Mouse (Mus musculus): ENCODE results near the gene Nup133. TPM values are rescaled to one million over a fixed set of nuclear protein-coding genes. Genes with fewer than 3 reads are reported as not detected.
A peak's percentile ranks its signal among the peaks of the same experiment; 100 is the strongest.

Nup133 gene
- polyA plus RNA-seq, 1 experiment from 2014 or later: 52.3 TPM

DNA sequence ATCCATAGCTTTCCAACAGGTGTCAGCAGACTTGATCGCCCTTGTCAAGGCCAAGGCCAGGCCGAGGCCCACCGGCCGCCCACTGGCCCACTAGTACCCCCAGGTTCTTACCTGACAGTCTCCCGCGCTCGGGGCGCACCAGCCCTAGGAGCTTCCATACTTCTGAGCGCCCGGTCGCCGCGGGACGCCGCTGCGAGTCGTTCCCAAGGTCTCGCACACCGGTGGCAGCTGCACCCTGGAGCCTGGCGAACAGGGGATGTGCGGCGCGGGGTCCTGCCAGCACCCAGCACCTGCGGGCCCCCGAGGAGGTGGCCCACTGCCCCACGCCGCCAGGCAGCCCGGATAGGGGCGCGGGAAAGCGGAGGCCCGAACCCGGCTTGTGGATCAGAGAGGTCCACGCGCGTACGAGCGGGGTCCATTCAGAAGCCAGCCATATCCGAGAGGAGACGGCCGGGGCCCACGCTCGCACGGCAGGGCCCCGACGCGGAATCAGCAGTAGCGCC lies 33.3 kb upstream of the Nup133 start:
- H3K4me3 ChIP-seq (ENCODE audit: low read depth, low read length): peak overlapping the region; percentile 78
- no peaks in the 10 kb centered on the region for H3K9me3 ChIP-seq (ENCODE audit: control insufficient read depth, low read length)
- peak overlapping the region; percentile 75 for H3K9ac ChIP-seq (ENCODE audit: low read length)
- no peaks in the 10 kb centered on the region for H3K27me3 ChIP-seq (ENCODE audit: control insufficient read depth, insufficient read depth, low read length)
- H3K27ac ChIP-seq (ENCODE audit: low read depth, low read length): peak overlapping the region; percentile 74
- ATAC-seq (ENCODE audit: insufficient read depth, low FRiP score, low TSS enrichment) (peak; percentile 45; the same call in 1 of the 2 replicates), DNase-seq (ENCODE audit: low spot score) (no peak)
- H3K4me2 ChIP-seq (ENCODE audit: low read depth): peak overlapping the region; percentile 93
- H3K36me3 ChIP-seq (ENCODE audit: control insufficient read depth, insufficient read depth, low read length): no peaks in the 10 kb centered on the region
- peaks cover 3% of the 10 kb centered on the region; the same call in 1 of the 2 replicates for H3K4me1 ChIP-seq (ENCODE audit: control insufficient read depth, insufficient read depth, low read length)
- WGBS: under 1% methylated on average over 45 of the region's 48 CpGs

DNA sequence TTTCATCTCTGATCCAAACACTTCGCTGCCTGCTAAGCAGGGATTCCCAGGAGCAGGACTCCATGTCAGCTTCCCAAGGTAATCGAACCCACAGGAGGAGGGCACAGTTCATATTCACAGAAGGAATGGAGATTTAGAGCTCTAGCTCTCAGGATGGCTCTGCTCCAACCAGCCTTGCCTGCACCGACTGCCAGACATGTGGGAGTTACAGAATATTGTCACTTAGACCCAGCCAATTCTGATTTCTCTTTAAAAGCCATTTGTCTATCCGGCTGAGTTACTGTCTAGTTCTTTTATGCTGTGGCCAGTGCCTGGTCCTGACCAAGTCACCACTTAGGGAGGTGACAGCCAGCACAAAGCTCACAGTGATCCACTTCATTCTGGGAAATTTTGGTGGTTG lies 32.6 kb upstream of the Nup133 start:
- no peaks in the 10 kb centered on the region for H3K9me3 ChIP-seq (ENCODE audit: control insufficient read depth, low read length)
- H3K36me3 ChIP-seq (ENCODE audit: control insufficient read depth, insufficient read depth, low read length): no peaks in the 10 kb centered on the region
- H3K27me3 ChIP-seq (ENCODE audit: control insufficient read depth, insufficient read depth, low read length): no peaks in the 10 kb centered on the region
- H3K9ac ChIP-seq (ENCODE audit: low read length): peak overlapping the region; percentile 6; the same call in 1 of the 2 replicates
- peaks cover 3% of the 10 kb centered on the region; the same call in 1 of the 2 replicates for H3K4me1 ChIP-seq (ENCODE audit: control insufficient read depth, insufficient read depth, low read length)
- 51% methylated on average over 4 of the region's 4 CpGs for WGBS
- peak overlapping the region; percentile 78 for H3K4me3 ChIP-seq (ENCODE audit: low read depth, low read length)
- 0 out of 2 replicates have a peak overlapping the region, but pooled peaks have one; percentile 9 for H3K4me2 ChIP-seq (ENCODE audit: low read depth)
- ATAC-seq (ENCODE audit: insufficient read depth, low FRiP score, low TSS enrichment) (no peak), DNase-seq (ENCODE audit: low spot score) (no peak)
- H3K27ac ChIP-seq (ENCODE audit: low read depth, low read length): no peak overlapping the region

DNA sequence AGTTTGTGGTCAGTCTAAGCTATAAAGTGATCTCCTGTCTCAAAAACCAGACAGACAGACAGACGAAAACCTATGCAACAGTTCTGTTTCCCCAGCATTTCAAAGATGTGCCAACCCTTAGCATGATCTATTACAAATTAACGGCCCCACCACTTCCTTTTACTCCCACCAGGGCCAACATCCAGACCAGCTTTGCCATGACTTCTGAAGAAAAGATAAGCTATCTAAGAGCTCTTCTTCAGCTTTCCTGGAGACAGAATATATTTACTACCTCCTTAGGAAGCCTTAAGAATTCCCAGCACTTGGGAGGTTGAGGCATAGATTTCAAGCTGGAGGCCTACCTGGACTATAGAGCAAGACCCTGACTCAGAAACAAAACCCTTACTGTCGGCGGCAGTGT lies 31.2 kb upstream of the Nup133 start:
- Histone ChIP-seq H3K9me3 (ENCODE audit: control insufficient read depth, low read length) (no peaks in the 10 kb centered on the region), H3K27ac (ENCODE audit: low read depth, low read length) (no peak overlapping the region), H3K4me1 (ENCODE audit: control insufficient read depth, insufficient read depth, low read length) (peaks cover 3% of the 10 kb centered on the region; the same call in 1 of the 2 replicates), H3K4me3 (ENCODE audit: low read depth, low read length) (no peak overlapping the region), H3K36me3 (ENCODE audit: control insufficient read depth, insufficient read depth, low read length) (no peaks in the 10 kb centered on the region), H3K4me2 (ENCODE audit: low read depth) (no peak overlapping the region), H3K27me3 (ENCODE audit: control insufficient read depth, insufficient read depth, low read length) (no peaks in the 10 kb centered on the region), H3K9ac (ENCODE audit: low read length) (no peak overlapping the region)
- WGBS: 83% methylated on average over 4 of the region's 4 CpGs
- ATAC-seq (ENCODE audit: insufficient read depth, low FRiP score, low TSS enrichment): no peak
- DNase-seq (ENCODE audit: low spot score): no peak

DNA sequence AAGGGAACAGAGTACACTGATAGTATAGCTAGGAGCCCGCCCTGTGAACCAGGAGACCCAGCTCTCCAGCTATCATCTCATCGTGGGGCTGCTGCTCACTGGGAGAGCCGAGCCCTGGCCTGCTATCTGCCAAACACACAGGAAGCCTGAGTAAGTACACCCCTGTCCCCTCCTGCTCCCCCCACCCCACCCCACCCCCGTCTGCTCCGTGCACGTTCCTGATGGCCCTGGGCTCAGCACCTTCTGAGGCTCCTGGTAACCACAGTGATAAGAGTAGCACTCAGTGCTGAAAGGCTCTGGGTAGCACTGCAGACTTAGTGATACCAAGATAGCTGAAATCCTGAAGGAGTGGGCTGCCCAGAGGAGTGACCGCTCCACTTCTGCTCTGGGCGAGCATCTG lies 29.9 kb upstream of the Nup133 start:
- Histone ChIP-seq H3K9ac (ENCODE audit: low read length) (no peak overlapping the region), H3K4me1 (ENCODE audit: control insufficient read depth, insufficient read depth, low read length) (peaks cover 3% of the 10 kb centered on the region; the same call in 1 of the 2 replicates), H3K4me3 (ENCODE audit: low read depth, low read length) (no peak overlapping the region), H3K27ac (ENCODE audit: low read depth, low read length) (no peak overlapping the region), H3K4me2 (ENCODE audit: low read depth) (no peak overlapping the region), H3K36me3 (ENCODE audit: control insufficient read depth, insufficient read depth, low read length) (no peaks in the 10 kb centered on the region), H3K27me3 (ENCODE audit: control insufficient read depth, insufficient read depth, low read length) (no peaks in the 10 kb centered on the region), H3K9me3 (ENCODE audit: control insufficient read depth, low read length) (no peaks in the 10 kb centered on the region)
- DNase-seq (ENCODE audit: low spot score): no peak
- 73% methylated on average over 8 of the region's 8 CpGs for WGBS
- no peak for ATAC-seq (ENCODE audit: insufficient read depth, low FRiP score, low TSS enrichment)

DNA sequence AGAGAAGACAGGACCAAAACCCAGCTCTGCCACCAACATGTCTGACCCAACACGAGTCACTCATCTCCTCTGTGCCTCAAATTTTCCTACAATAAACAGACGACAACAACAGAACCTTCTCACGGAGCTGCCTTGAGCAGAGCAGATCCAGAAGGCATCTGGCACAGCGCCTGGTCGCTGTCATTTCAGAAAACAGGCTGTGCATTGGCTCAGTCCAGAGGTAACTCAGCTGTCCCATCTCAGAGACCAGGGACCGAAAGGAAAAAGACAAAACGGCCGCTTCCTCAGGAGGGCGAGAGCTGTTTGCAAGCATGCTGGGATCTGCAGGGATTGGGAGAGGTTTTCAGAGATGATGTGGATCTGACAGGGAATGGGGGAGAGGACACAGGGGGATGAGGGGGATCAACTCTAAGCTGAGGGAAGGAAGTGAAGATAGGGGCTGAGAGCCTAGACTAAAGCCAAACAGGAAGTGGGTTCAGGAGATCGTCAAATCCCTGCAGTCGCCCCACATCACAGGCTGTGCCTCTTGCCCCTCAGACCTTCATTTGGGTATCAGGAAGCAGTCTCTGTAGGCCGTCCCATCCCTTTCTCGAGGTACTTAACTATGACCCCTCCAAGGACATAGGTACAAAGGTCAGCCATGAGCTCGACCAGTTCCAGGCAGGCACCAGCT lies 29.2 kb upstream of the Nup133 start:
- ATAC-seq (ENCODE audit: insufficient read depth, low FRiP score, low TSS enrichment) (no peak), DNase-seq (ENCODE audit: low spot score) (no peak)
- Histone ChIP-seq H3K27ac (ENCODE audit: low read depth, low read length) (no peak overlapping the region), H3K4me1 (ENCODE audit: control insufficient read depth, insufficient read depth, low read length) (peaks cover 3% of the 10 kb centered on the region; the same call in 1 of the 2 replicates), H3K36me3 (ENCODE audit: control insufficient read depth, insufficient read depth, low read length) (no peaks in the 10 kb centered on the region), H3K27me3 (ENCODE audit: control insufficient read depth, insufficient read depth, low read length) (no peaks in the 10 kb centered on the region), H3K4me2 (ENCODE audit: low read depth) (no peak overlapping the region), H3K4me3 (ENCODE audit: low read depth, low read length) (no peak overlapping the region), H3K9me3 (ENCODE audit: control insufficient read depth, low read length) (no peaks in the 10 kb centered on the region), H3K9ac (ENCODE audit: low read length) (no peak overlapping the region)
- 76% methylated on average over 14 of the region's 14 CpGs for WGBS

DNA sequence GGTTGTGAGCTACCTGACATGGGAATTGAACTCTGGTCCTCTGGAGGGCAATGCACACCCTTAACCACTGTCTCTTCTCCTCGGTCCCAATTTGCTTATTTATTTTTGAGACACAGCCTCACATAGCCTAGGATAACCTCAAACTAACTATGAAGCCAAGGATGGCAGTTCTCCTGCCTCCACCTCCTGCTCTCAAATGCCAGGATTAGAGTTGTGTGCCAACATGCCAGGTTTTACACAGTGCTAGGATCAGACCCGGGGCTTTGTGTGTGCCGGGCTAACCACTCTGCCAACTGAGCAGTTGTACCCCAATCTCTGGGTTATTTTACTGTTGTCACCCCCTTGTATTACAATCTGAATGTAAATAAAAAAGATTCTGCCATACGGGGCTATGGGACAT lies 28.4 kb upstream of the Nup133 start:
- ATAC-seq (ENCODE audit: insufficient read depth, low FRiP score, low TSS enrichment) (no peak), DNase-seq (ENCODE audit: low spot score) (no peak)
- Histone ChIP-seq H3K9me3 (ENCODE audit: control insufficient read depth, low read length) (no peaks in the 10 kb centered on the region), H3K4me1 (ENCODE audit: control insufficient read depth, insufficient read depth, low read length) (peaks cover 3% of the 10 kb centered on the region; the same call in 1 of the 2 replicates), H3K9ac (ENCODE audit: low read length) (no peak overlapping the region), H3K36me3 (ENCODE audit: control insufficient read depth, insufficient read depth, low read length) (no peaks in the 10 kb centered on the region), H3K4me2 (ENCODE audit: low read depth) (no peak overlapping the region), H3K4me3 (ENCODE audit: low read depth, low read length) (no peak overlapping the region), H3K27me3 (ENCODE audit: control insufficient read depth, insufficient read depth, low read length) (no peaks in the 10 kb centered on the region), H3K27ac (ENCODE audit: low read depth, low read length) (no peak overlapping the region)
- WGBS: 90% methylated on average over 4 of the region's 4 CpGs

DNA sequence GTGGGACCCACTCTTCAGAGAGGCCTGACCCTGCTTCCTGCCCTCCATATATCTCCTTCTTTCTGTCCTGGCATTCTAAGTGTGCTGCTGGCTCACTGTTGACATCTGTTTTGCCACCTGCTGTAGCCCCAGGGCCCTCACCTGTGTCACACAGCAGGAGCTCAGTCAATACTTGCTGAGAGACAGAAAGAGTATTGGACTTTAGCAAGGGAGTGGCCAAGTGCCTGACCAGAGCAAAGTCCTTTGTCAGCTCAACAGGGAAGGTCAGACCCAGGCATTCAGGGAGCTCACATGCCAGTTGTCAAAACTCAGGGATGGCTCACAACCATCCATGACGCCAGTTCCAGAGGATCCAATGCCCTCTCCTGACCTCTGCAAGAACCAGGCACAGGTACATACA lies 24.4 kb upstream of the Nup133 start:
- Histone ChIP-seq H3K27me3 (ENCODE audit: control insufficient read depth, insufficient read depth, low read length) (no peaks in the 10 kb centered on the region), H3K4me1 (ENCODE audit: control insufficient read depth, insufficient read depth, low read length) (no peaks in the 10 kb centered on the region), H3K4me2 (ENCODE audit: low read depth) (no peak overlapping the region), H3K9ac (ENCODE audit: low read length) (no peak overlapping the region), H3K36me3 (ENCODE audit: control insufficient read depth, insufficient read depth, low read length) (no peaks in the 10 kb centered on the region), H3K9me3 (ENCODE audit: control insufficient read depth, low read length) (no peaks in the 10 kb centered on the region), H3K4me3 (ENCODE audit: low read depth, low read length) (no peak overlapping the region), H3K27ac (ENCODE audit: low read depth, low read length) (no peak overlapping the region)
- WGBS: 100% methylated on average over 1 of the region's 1 CpGs
- ATAC-seq (ENCODE audit: insufficient read depth, low FRiP score, low TSS enrichment) (no peak), DNase-seq (ENCODE audit: low spot score) (no peak)

DNA sequence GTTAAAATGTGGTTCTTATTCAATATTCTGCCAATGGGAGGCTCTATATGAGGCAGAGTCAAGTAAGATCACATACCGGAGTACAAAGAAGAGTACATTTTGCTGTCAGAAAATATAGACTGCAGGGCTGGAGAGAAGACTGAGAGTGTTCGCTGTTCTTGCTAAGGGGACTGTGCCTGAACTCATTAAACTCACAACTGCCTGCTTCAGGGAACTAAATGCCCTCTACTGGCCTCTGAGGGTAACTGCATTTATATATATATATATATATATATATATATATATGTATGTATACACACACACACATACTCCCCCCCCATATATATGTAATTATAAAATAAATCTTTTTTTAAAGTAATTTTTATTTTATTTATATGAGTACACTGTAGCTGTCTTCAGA lies 17.8 kb upstream of the Nup133 start:
- 75% methylated on average over 2 of the region's 2 CpGs for WGBS
- DNase-seq (ENCODE audit: low spot score) (no peak), ATAC-seq (ENCODE audit: insufficient read depth, low FRiP score, low TSS enrichment) (no peak)
- H3K9ac ChIP-seq (ENCODE audit: low read length): no peak overlapping the region
- H3K36me3 ChIP-seq (ENCODE audit: control insufficient read depth, insufficient read depth, low read length): no peaks in the 10 kb centered on the region; the same call in 1 of the 2 replicates
- no peaks in the 10 kb centered on the region for H3K27me3 ChIP-seq (ENCODE audit: control insufficient read depth, insufficient read depth, low read length)
- H3K9me3 ChIP-seq (ENCODE audit: control insufficient read depth, low read length): no peaks in the 10 kb centered on the region
- H3K27ac ChIP-seq (ENCODE audit: low read depth, low read length): no peak overlapping the region
- no peak overlapping the region for H3K4me2 ChIP-seq (ENCODE audit: low read depth)
- H3K4me1 ChIP-seq (ENCODE audit: control insufficient read depth, insufficient read depth, low read length): no peaks in the 10 kb centered on the region
- H3K4me3 ChIP-seq (ENCODE audit: low read depth, low read length): no peak overlapping the region

DNA sequence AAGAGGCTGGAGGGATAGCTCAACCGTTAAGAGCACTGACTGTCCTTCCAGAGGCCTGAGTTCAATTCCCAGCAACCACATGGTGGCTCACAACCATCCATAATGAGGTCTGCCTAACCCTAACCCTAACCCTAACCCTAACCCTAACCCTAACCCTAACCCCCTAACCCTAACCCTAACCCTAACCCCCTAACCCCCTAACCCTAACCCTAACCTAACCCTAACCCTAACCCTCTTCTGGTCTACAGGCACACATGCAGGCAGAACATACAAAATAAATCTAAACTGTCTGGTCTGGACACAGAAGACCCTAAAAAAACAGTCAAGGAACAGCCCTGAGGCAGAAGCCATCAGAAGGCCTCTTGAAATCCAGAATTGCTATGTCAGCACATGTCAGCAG lies 12.3 kb upstream of the Nup133 start:
- Histone ChIP-seq H3K9me3 (ENCODE audit: control insufficient read depth, low read length) (no peaks in the 10 kb centered on the region), H3K4me1 (ENCODE audit: control insufficient read depth, insufficient read depth, low read length) (no peaks in the 10 kb centered on the region), H3K27me3 (ENCODE audit: control insufficient read depth, insufficient read depth, low read length) (no peaks in the 10 kb centered on the region), H3K4me3 (ENCODE audit: low read depth, low read length) (no peak overlapping the region), H3K27ac (ENCODE audit: low read depth, low read length) (no peak overlapping the region), H3K4me2 (ENCODE audit: low read depth) (no peak overlapping the region), H3K36me3 (ENCODE audit: control insufficient read depth, insufficient read depth, low read length) (no peaks in the 10 kb centered on the region; the same call in none of the 2 replicates), H3K9ac (ENCODE audit: low read length) (no peak overlapping the region)
- WGBS: 40% methylated on average over 1 of the region's 1 CpGs
- ATAC-seq (ENCODE audit: insufficient read depth, low FRiP score, low TSS enrichment) (no peak), DNase-seq (ENCODE audit: low spot score) (no peak)
